Mouse (Mus musculus) embryonic facial prominence, embryonic 11.5 days (tissue): Measurements from ENCODE around the gene Cd47. TPM values are rescaled to one million over a fixed set of nuclear protein-coding genes. Genes with fewer than 3 reads are reported as not detected.

Experiments used
- ATAC-seq: fragments of 200-750 bp; cut with Nextera tagmentation; replicated peaks from 2 replicates; pipeline ENCODE4 v1.8.0; 2017; ENCODE audit warnings: low read depth; ENCODE audit not compliant: insufficient number of reproducible peaks, low FRiP score, low TSS enrichment
- DNase-seq: peaks from one replicate; pipeline ENCODE4 v3.0.0-alpha.2; 2015; ENCODE audit warnings: low spot score
- H3K27ac ChIP-seq: fragments of 300-500 bp; sonication (generic); replicated peaks from 2 replicates; pipeline ENCODE4 v1.5.1; 2014; ENCODE audit warnings: mild to moderate bottlenecking, low read depth, low read length, control low read depth
- H3K27me3 ChIP-seq: fragments of 300-500 bp; sonication (generic); 2 replicates; pipeline ENCODE4 v1.6.1; 2014; ENCODE audit warnings: mild to moderate bottlenecking, low read length, moderate library complexity, mixed read lengths; ENCODE audit not compliant: control insufficient read depth, insufficient read depth
- H3K36me3 ChIP-seq: fragments of 300-500 bp; sonication (generic); replicated peaks from 2 replicates; pipeline ENCODE4 v1.6.1; 2014; ENCODE audit warnings: low read depth, mild to moderate bottlenecking, low read length, moderate library complexity, mixed read lengths; ENCODE audit not compliant: control insufficient read depth, insufficient read depth
- H3K4me1 ChIP-seq: fragments of 300-500 bp; sonication (generic); 2 replicates; pipeline ENCODE4 v1.6.1; 2014; ENCODE audit warnings: low read length, mixed read lengths; ENCODE audit not compliant: control insufficient read depth, insufficient read depth
- H3K4me2 ChIP-seq: fragments of 300-500 bp; sonication (generic); 2 replicates; pipeline ENCODE4 v1.6.1; 2014; ENCODE audit warnings: low read depth, mild to moderate bottlenecking, control low read depth, low read length, moderate library complexity
- H3K4me3 ChIP-seq: fragments of 300-500 bp; sonication (generic); 2 replicates; pipeline ENCODE4 v1.5.1; 2014; ENCODE audit warnings: low read depth, low read length, control low read depth
- H3K9ac ChIP-seq: fragments of 300-500 bp; sonication (generic); replicated peaks from 2 replicates; pipeline ENCODE4 v1.6.1; 2014; ENCODE audit warnings: mild to moderate bottlenecking, control low read depth, low read length
- H3K9me3 ChIP-seq: fragments of 300-500 bp; sonication (generic); replicated peaks from 2 replicates; pipeline ENCODE4 v1.6.1; 2016; ENCODE audit warnings: mild to moderate bottlenecking, low read length, inconsistent platforms, mixed read lengths; ENCODE audit not compliant: control insufficient read depth
- WGBS: fragments of 180-500 bp; shearing (Covaris S2); extraction: QIAGEN DNeasy Blood & Tissue Kit; methylation state at CpG from one replicate; pipeline ENCODE4 v1.1.7; 2014; 5-methylcytosine and 5-hydroxymethylcytosine counted together
- polyA plus RNA-seq: library from polyadenylated mRNA; unstranded; fragments of >200 nt; fragmentation: Nextera tagmentation; extraction: Ambion mirVana; gene quantifications from 2 replicates; pipeline ENCODE4 v1.2.1, GENCODE M21; 2014

The Cd47 gene
- polyA plus RNA-seq, 1 experiment from 2014 or later: 48.5 TPM

GRCm38 (mm10) chr16:49920191-49920590 lies 119.9 kb downstream of the Cd47 start:
- no peak overlapping the region for H3K4me2 ChIP-seq
- no peaks in the 10 kb centered on the region for H3K27me3 ChIP-seq
- H3K36me3 ChIP-seq: no peaks in the 10 kb centered on the region
- ATAC-seq: no peak
- H3K4me1 ChIP-seq: no peaks in the 10 kb centered on the region
- H3K27ac ChIP-seq: no peak overlapping the region
- H3K9ac ChIP-seq: no peak overlapping the region
- 91% methylated on average over 10 of the region's 10 CpGs for WGBS
- no peak for DNase-seq
- H3K4me3 ChIP-seq: no peak overlapping the region
- H3K9me3 ChIP-seq: no peaks in the 10 kb centered on the region

- Histone ChIP-seq H3K27me3 (no peaks in the 10 kb centered on the region), H3K9me3 (no peaks in the 10 kb centered on the region), H3K4me2 (no peak overlapping the region), H3K4me1 (no peaks in the 10 kb centered on the region), H3K4me3 (no peak overlapping the region), H3K36me3 (no peaks in the 10 kb centered on the region), H3K27ac (no peak overlapping the region), H3K9ac (no peak overlapping the region)
- no peak for ATAC-seq
- no peak for DNase-seq
- WGBS: 85% methylated on average over 6 of the region's 6 CpGs
Measured at GRCm38 (mm10) chr16:49921677-49922076, 121.3 kb downstream of the Cd47 start.

GRCm38 (mm10) chr16:49922098-49922497 lies 121.8 kb downstream of the Cd47 start:
- H3K4me1 ChIP-seq: no peaks in the 10 kb centered on the region
- WGBS: 76% methylated on average over 11 of the region's 11 CpGs
- H3K4me3 ChIP-seq: no peak overlapping the region
- H3K36me3 ChIP-seq: no peaks in the 10 kb centered on the region
- no peaks in the 10 kb centered on the region for H3K27me3 ChIP-seq
- DNase-seq (no peak), ATAC-seq (no peak)
- no peak overlapping the region for H3K4me2 ChIP-seq
- H3K9ac ChIP-seq: no peak overlapping the region
- no peak overlapping the region for H3K27ac ChIP-seq
- H3K9me3 ChIP-seq: no peaks in the 10 kb centered on the region

DNA sequence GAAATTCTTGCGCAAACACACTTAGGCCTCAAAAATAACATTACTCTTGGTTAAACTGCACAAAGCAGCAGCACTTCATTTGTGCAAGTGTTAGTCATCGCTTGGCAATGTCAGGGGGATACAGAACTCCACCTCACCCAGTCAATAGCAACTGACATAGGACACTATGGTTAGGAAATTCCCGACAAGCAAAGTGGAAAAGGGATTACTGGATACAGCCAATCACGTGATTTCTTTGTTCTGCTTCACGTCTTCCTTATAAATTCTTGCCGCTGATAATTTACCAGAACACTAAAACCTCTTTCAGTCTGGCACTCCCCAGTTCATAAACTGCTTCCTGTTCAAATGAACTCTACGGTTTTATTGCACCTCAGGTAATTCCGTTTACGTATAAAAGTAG lies 123.4 kb downstream of the Cd47 start:
- no peak overlapping the region for H3K4me3 ChIP-seq
- ATAC-seq: no peak
- H3K4me2 ChIP-seq: no peak overlapping the region
- no peak overlapping the region for H3K27ac ChIP-seq
- no peaks in the 10 kb centered on the region for H3K4me1 ChIP-seq
- no peak for DNase-seq
- no peaks in the 10 kb centered on the region for H3K36me3 ChIP-seq
- no peak overlapping the region for H3K9ac ChIP-seq
- no peaks in the 10 kb centered on the region for H3K9me3 ChIP-seq
- H3K27me3 ChIP-seq: no peaks in the 10 kb centered on the region
- WGBS: 74% methylated on average over 9 of the region's 9 CpGs

- no peaks in the 10 kb centered on the region for H3K9me3 ChIP-seq
- WGBS: 73% methylated on average over 1 of the region's 1 CpGs
- H3K4me2 ChIP-seq: no peak overlapping the region
Measured at GRCm38 (mm10) chr16:49924941-49925340, 124.6 kb downstream of the Cd47 start.

DNA sequence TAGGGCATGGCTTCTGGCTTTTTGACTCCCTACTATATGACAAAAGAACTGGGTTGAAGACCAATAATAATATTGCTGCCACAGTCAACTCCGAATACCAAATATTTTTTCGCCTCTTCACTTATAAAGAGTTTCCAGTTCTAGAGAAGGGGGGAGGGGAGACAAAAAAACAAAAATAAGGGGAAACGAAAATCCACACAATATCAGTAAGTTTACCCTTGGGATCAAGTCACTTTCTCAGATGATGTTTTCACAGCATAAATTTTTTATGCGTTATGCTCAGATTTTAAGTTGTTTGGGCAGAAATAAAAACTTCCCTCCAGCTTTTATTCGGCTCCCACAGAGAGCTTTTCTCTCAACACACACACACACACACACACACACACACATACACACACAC lies 132.9 kb downstream of the Cd47 start:
- no peak overlapping the region for H3K4me3 ChIP-seq
- no peaks in the 10 kb centered on the region for H3K27me3 ChIP-seq
- H3K27ac ChIP-seq: no peak overlapping the region
- no peaks in the 10 kb centered on the region for H3K4me1 ChIP-seq
- ATAC-seq: no peak
- WGBS: 79% methylated on average over 5 of the region's 5 CpGs
- no peaks in the 10 kb centered on the region for H3K36me3 ChIP-seq
- H3K9ac ChIP-seq: no peak overlapping the region
- H3K9me3 ChIP-seq: no peaks in the 10 kb centered on the region
- DNase-seq: no peak
- H3K4me2 ChIP-seq: no peak overlapping the region

More at GRCm38 (mm10) chr16:49924941-49925340, 124.6 kb downstream of the Cd47 start:
- no peaks in the 10 kb centered on the region for H3K27me3 ChIP-seq
- no peak overlapping the region for H3K9ac ChIP-seq
- no peaks in the 10 kb centered on the region for H3K36me3 ChIP-seq
- no peak overlapping the region for H3K4me3 ChIP-seq
- no peak overlapping the region for H3K27ac ChIP-seq
- ATAC-seq (no peak), DNase-seq (no peak)
- H3K4me1 ChIP-seq: no peaks in the 10 kb centered on the region

- no peaks in the 10 kb centered on the region for H3K27me3 ChIP-seq
- H3K36me3 ChIP-seq: no peaks in the 10 kb centered on the region
- H3K4me1 ChIP-seq: no peaks in the 10 kb centered on the region
- no peak overlapping the region for H3K4me2 ChIP-seq
- H3K27ac ChIP-seq: no peak overlapping the region
- no peaks in the 10 kb centered on the region for H3K9me3 ChIP-seq
- no peak for DNase-seq
- no peak for ATAC-seq
- 84% methylated on average over 6 of the region's 6 CpGs for WGBS
- H3K9ac ChIP-seq: no peak overlapping the region
- no peak overlapping the region for H3K4me3 ChIP-seq
Measured at GRCm38 (mm10) chr16:49936008-49936443, 135.7 kb downstream of the Cd47 start.

- Histone ChIP-seq H3K4me3 (no peak overlapping the region), H3K36me3 (no peaks in the 10 kb centered on the region), H3K27me3 (no peaks in the 10 kb centered on the region), H3K4me2 (no peak overlapping the region), H3K9me3 (no peaks in the 10 kb centered on the region), H3K27ac (no peak overlapping the region), H3K4me1 (no peaks in the 10 kb centered on the region), H3K9ac (no peak overlapping the region)
- ATAC-seq (peak; percentile 51; the same call in 1 of the 2 replicates), DNase-seq (no peak)
- WGBS: 61% methylated on average over 5 of the region's 5 CpGs
Measured at GRCm38 (mm10) chr16:49936793-49937192, 136.5 kb downstream of the Cd47 start.
